Mouse (Mus musculus) frontal cortex, adult (tissue): ENCODE measurements around the gene Ilvbl.
A peak's percentile ranks its signal among the peaks of the same experiment; 100 is the strongest.
"Not testable (repeated sequence)": the region's sequence is repeated elsewhere in the genome, so short reads cannot be mapped to it uniquely, and the experiment has no call there.

ENCODE experiments used
- ATAC-seq: cut with Nextera tagmentation; 2 replicates; pipeline ENCODE4 v1.9.2; 2017; ENCODE audit warnings: mild to moderate bottlenecking, moderate library complexity, mixed read lengths; ENCODE audit not compliant: low TSS enrichment

The Ilvbl gene

DNA sequence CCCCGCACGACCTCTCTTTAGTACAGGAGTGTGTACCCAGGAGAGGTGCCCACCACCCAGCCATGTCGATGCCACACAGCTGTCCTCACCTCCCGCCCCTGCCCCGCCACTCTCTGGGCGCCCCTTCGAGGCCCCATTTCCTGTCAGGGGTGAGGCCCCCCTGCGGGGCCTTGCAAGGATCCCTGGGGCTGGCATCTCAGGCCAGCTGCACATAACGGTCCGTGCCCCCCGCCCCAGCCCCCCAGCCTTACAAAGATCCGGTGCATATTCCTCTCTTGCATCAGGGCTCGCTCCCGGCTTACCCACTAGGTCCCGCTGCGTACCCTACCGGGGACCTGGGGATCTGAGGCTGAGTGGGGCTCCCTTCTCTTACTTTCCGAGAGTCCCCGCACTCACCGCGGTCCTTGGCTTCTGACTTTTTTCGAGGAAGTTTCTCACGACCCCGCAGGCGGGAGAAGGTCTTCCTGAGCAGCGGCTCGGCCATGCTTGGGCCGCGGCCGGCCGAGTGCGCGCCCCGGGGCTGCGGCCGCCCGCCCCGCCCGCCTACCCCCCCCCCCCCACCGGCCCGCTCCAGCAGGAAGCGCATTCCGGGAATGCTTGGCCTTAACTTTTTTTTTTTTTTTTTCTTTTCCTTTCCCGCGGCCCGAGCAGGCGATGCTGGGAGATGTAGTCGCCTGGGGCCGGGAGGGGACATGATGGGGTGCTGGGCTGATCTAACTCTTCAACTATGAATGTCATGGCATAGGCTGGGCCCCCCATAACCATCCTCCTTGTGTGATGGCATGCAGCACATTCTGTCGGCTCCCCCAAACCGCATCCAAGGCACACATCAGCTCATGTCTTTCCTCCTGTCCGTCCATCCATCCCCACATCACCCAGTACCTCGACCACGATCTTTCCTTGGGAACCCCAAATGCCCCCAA lies 17.5 kb downstream of the Ilvbl start, which contains the start of gene Syde1:
Syde1 (minus strand) TSS at position 559 of the 923 bp plus-strand sequence.
- ATAC-seq = peak; percentile 65

DNA sequence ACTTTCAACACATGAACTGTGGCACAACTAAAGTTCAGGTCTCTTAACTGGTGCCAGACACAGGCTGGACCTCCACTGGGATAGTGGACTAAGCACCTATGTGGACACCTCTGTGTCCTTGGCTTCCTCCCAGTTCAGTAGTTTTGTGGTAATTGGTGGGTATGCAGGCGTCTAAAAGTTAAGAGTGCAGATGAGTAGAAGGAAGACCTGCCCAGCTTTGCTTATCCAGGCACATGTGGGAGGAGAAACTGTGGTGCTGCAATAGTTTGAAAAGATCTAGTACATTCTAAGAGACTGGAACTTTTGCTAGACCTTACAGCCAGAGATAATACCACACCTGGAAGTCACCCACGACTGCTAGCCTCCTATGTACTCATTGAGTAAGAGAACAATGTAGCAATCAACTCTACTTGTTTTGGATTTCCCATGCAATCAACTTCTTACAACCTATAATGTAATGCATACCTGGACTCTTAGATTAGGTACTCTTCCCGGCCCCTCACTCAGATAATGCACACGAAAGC lies 18.8 kb downstream of the Ilvbl start:
- no peak for ATAC-seq

DNA sequence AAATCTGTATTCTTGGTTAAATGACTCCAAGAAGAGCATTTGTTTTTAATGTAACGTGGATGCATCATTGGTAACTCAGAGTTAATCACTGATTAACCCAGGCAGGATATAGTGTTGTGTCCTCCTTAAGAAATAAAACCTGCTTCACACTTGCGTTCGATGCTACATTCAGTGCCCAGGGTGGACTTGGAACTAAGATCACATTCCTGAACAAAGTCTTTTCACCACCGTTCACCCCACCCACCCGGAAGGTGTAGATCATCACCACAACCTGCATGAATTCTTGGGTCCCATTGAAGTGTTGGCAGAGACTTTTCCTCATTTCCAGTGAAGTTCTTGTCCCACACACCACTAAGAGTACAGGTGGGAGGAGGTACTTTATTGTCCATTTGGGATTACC lies 19.6 kb downstream of the Ilvbl start:
- ATAC-seq = no peak

DNA sequence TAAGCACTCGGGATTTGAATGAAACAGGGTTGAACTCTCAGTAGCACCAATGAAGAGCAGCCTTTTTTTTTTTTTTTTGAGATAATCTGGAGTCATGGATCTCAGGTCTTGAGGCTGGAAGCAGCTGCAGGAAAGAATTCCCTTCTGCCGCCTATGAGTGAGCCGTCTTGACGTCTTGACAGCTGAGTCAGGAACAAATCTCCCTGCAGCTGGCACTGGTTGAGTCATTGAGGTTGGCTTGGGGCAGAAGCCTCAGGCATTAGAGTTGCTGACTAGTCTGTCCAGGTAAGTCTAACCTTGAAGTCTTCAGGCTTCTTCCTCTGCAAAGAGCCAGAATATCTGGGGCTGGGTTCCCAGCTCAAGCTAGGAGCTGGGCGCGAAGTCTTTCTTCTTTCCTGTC lies 20.0 kb downstream of the Ilvbl start:
- no peak for ATAC-seq

DNA sequence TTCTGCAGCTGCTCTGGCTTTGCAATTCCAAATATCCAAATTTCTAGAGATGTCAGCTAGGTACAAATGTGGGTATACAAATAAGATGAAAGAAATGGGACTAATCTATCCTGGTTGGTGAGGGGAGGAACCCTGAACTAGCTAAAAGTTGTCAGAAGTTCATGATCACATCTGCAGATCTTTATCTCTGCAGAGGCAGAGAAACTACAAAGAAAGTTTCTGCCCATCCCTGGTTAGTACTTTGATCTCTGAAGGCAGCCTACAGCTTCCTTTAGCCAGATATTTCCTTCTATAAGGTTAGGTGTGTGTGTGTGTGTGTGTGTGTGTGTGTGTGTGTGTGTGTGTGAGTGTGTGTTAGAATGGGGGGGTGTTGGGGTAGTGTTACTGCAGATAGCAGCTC lies 20.4 kb downstream of the Ilvbl start:
- ATAC-seq = no peak

DNA sequence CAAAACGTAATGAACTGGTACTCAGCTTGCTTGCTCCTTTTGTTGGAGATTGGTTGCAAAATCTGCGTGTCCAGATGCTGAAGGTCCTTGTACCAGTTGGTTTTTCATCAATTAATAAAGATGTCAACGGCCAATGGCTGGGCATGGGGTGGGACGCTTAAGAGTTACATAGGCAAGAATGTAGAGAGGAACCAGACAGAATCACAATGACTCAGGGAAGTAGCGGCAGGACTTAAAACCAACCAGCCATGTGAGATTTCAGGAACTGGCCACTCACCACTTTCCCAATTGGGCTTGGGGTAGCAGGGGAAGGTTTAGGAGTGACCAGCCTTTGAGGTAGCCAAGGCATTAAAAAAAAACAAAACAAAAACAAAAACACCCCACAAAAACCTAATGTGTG lies 25.7 kb downstream of the Ilvbl start:
- no peak for ATAC-seq

DNA sequence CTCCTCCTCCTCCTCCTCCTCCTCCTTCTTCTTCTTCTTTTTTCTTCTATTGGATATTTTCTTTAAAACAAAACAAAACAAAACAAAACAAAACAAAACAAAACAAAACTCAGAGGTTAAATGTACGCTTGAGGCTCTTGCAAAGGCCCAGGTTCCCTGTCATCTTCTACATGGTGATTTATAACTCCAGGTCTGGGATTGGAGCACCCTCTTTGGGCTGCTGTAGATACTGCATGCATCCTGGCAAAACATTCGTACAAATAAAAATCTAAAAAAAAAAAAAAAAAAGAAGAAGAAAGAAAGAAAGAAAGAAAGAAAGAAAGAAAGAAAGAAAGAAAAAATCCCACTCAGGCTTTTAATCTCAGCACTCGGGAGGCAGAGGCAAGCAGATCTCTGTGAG lies 30.9 kb downstream of the Ilvbl start:
- ATAC-seq = peak; percentile 73; the same call in 1 of the 2 replicates

DNA sequence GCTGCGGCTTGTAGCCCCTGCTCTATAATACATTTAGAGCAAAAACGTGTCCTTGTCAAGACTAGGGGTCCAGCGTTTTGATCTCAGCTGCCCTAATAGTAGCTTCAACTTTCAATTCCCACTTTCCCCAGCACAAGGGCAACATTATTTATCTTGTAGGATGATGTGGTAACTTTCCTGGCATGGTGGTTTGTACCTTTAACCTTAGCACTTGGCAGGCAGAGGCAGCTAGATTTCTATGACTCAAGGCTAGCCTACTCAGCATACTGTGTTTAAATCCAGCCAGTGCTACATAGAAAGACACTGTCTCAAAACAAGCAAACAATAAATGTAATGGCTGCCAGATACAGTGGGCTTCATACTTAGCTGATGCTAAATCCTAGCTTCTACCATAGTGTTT lies 33.5 kb downstream of the Ilvbl start:
- ATAC-seq = no peak

DNA sequence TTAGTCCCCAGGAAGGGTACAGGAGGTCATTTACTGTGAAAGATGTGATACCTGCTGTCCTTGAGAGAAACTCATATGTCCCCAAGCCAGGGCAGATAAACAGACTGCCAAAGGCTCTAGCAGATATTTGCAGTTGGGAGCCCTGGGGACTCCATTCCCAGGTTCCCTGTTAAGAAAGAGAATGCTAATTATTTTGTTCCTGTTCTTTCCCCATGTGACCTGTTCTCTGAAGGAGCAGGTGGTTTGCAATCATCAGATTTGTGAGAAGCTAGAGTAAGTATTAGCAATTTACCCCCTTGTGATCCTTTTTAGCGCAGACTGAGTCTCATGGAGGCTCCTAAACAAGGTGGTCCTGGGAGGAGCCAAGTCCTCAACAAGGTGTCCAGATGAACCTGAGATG lies 43.8 kb downstream of the Ilvbl start, which contains the start of gene Olfr1357:
Olfr1357 (minus strand) TSS at position 101 of the 400 bp plus-strand sequence.
- ATAC-seq = no peak

DNA sequence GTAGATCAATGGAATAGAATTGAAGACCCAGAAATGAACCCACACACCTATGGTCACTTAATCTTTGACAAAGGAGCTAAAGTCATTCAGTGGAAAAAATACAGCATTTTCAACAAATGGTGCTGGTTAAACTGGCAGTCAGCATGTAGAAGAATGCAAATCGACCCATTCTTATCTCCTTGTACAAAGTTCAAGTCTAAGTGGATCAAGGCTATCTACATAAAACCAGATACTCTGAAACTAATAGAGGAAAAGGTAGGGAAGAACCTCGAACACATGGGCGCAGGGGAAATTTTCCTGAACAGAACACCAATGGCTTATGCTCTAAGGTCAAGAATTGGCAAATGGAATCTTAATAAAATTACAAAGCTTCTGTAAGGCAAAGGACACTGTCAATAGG lies 49.0 kb downstream of the Ilvbl start:
- ATAC-seq = not testable (repeated sequence)

DNA sequence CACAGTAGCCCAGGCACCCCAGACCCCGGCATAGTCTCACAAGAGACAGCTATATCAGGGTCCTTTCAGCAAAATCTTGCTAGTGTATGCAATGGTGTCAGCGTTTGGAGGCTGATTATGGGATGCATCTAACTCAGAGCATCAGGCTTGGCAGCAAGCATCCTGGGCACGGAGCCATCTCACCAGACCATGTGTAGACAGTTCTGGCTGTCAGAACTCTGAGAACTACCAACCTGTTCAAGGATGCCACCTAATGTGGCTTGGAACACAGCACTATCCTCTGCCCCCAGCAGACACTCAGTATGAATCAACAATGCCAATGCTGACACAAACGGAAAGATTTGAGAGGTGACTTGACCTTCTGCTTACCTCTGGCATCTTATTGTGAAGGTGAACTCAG lies 56.0 kb downstream of the Ilvbl start:
- no peak for ATAC-seq

DNA sequence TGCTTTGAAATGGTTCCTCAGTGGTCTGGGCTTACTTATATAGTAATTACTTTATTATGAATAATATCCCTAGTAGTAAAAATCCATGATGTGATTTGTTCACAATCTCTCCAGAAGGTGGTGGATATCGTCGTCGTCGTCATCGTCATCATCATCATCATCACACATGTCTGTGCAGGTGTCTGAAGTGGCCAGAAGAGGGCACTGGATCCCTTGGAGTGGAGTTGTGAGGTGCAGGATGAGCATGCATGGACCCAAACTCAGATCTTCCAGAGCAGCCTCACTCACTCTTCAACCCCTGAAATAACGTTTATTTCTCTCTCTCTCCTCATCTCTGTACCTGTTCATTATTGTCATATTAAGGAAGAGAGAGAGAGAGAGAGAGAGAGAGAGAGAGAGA lies 58.2 kb downstream of the Ilvbl start:
- ATAC-seq = peak; percentile 96
